Mouse (Mus musculus) T-cell, adult 2 months (primary cell): ENCODE data around the gene Gm7982.
"Not testable (repeated sequence)": the region's sequence is repeated elsewhere in the genome, so short reads cannot be mapped to it uniquely, and the experiment has no call there.

ENCODE experiments used
- DNase-seq: peaks from one replicate; pipeline ENCODE4 v3.0.0; 2022; ENCODE audit warnings: low spot score

Gm7982 gene

GRCm38 (mm10) chr5:95741714-95742113 is at the start of gene Gm7982:
TSS of gene Gm7982 (plus strand) at chr5:95742014.
- not testable (repeated sequence) for DNase-seq

GRCm38 (mm10) chr5:95736073-95736472 is 5.7 kb upstream of the Gm7982 start, which contains the start of gene Gm7978:
TSS of gene Gm7978 (minus strand) at chr5:95736173.
- not testable (repeated sequence) for DNase-seq

- not testable (repeated sequence) for DNase-seq
Measured at GRCm38 (mm10) chr5:95775690-95776089, 33.9 kb downstream of the Gm7982 start, which contains the start of gene E330014E10Rik. TSS of gene E330014E10Rik (plus strand) at chr5:95775990.
